Mouse (Mus musculus): ENCODE results near the gene Terb2. TPM values are rescaled to one million over a fixed set of nuclear protein-coding genes. Genes with fewer than 3 reads are reported as not detected.

Terb2 gene
- polyA plus RNA-seq, 1 experiment from 2014 or later = not detected

GRCm38 (mm10) chr2:122146687-122147086 lies 39.4 kb upstream of the Terb2 start:
- WGBS = 64% methylated on average over 6 of the region's 6 CpGs
- Histone ChIP-seq H3K9ac (ENCODE audit: low read depth, low read length) (peak overlapping the region; percentile 27; the same call in 1 of the 2 replicates), H3K27ac (0 out of 2 replicates have a peak overlapping the region, but pooled peaks have one; percentile 21), H3K27me3 (ENCODE audit: insufficient read depth, low read length) (no peaks in the 10 kb centered on the region), H3K4me2 (ENCODE audit: low read length) (0 out of 2 replicates have a peak overlapping the region, but pooled peaks have one; percentile 83), H3K36me3 (ENCODE audit: insufficient read depth, low read length) (0 out of 2 replicates have a peak, but pooled peaks cover 6% of the 10 kb centered on the region), H3K9me3 (replicated peaks; ENCODE audit: low read length) (no peaks in the 10 kb centered on the region), H3K4me3 (replicated peaks; ENCODE audit: low read depth, low read length) (no peak overlapping the region), H3K4me1 (replicated peaks; ENCODE audit: insufficient read depth, low read length) (peaks cover 4% of the 10 kb centered on the region; the same call in 1 of the 2 replicates)
- no peak for TF ChIP-seq CTCF (IDR thresholded peaks at IDR 0.05; ENCODE audit: low read depth)
- ATAC-seq (replicated peaks; ENCODE audit: low FRiP score, low read depth) (no peak), DNase-seq (ENCODE audit: low spot score) (no peak)

GRCm38 (mm10) chr2:122147508-122148241 lies 38.4 kb upstream of the Terb2 start, which contains the start of gene B2m:
B2m (plus strand) TSS chr2:122147686.
- peak; percentile 16; the same call in 1 of the 2 replicates for TF ChIP-seq CTCF (IDR thresholded peaks at IDR 0.05; ENCODE audit: low read depth)
- peak within 1 kb of the TSS; percentile 83 for H3K4me2 ChIP-seq (ENCODE audit: low read length)
- WGBS = under 1% methylated on average over 40 of the region's 40 CpGs
- H3K4me1 ChIP-seq (replicated peaks; ENCODE audit: insufficient read depth, low read length) = peaks cover 4% of the 10 kb centered on the region; the same call in 1 of the 2 replicates
- DNase-seq (ENCODE audit: low spot score) = peak; percentile 98
- no peaks in the 10 kb centered on the region for H3K27me3 ChIP-seq (ENCODE audit: insufficient read depth, low read length)
- peak within 1 kb of the TSS; percentile 68 for H3K4me3 ChIP-seq (replicated peaks; ENCODE audit: low read depth, low read length)
- H3K9ac ChIP-seq (ENCODE audit: low read depth, low read length) = peak within 1 kb of the TSS; percentile 76
- 0 out of 2 replicates have a peak, but pooled peaks cover 10% of the 10 kb centered on the region for H3K36me3 ChIP-seq (ENCODE audit: insufficient read depth, low read length)
- no peaks in the 10 kb centered on the region for H3K9me3 ChIP-seq (replicated peaks; ENCODE audit: low read length)
- ATAC-seq (replicated peaks; ENCODE audit: low FRiP score, low read depth) = peak; percentile 97
- H3K27ac ChIP-seq = peak within 1 kb of the TSS; percentile 82

GRCm38 (mm10) chr2:122148242-122148917 lies 37.7 kb upstream of the Terb2 start:
- peak; percentile 45; the same call in 1 of the 2 replicates for ATAC-seq (replicated peaks; ENCODE audit: low FRiP score, low read depth)
- Histone ChIP-seq H3K9me3 (replicated peaks; ENCODE audit: low read length) (no peaks in the 10 kb centered on the region), H3K4me2 (ENCODE audit: low read length) (peak overlapping the region; percentile 83), H3K36me3 (ENCODE audit: insufficient read depth, low read length) (0 out of 2 replicates have a peak, but pooled peaks cover 10% of the 10 kb centered on the region), H3K9ac (ENCODE audit: low read depth, low read length) (peak overlapping the region; percentile 76), H3K27ac (peak overlapping the region; percentile 82; the same call in 1 of the 2 replicates), H3K4me1 (replicated peaks; ENCODE audit: insufficient read depth, low read length) (peaks cover 4% of the 10 kb centered on the region; the same call in 1 of the 2 replicates), H3K27me3 (ENCODE audit: insufficient read depth, low read length) (no peaks in the 10 kb centered on the region), H3K4me3 (replicated peaks; ENCODE audit: low read depth, low read length) (peak overlapping the region; percentile 68)
- 20% methylated on average over 18 of the region's 18 CpGs for WGBS
- peak; percentile 76 for DNase-seq (ENCODE audit: low spot score)
- TF ChIP-seq CTCF (IDR thresholded peaks at IDR 0.05; ENCODE audit: low read depth) = no peak

- H3K27ac ChIP-seq = no peak overlapping the region
- no peak for TF ChIP-seq CTCF (IDR thresholded peaks at IDR 0.05; ENCODE audit: low read depth)
- H3K4me3 ChIP-seq (replicated peaks; ENCODE audit: low read depth, low read length) = peak overlapping the region; percentile 68; the same call in 1 of the 2 replicates
- ATAC-seq (replicated peaks; ENCODE audit: low FRiP score, low read depth) (no peak), DNase-seq (ENCODE audit: low spot score) (no peak)
- H3K9ac ChIP-seq (ENCODE audit: low read depth, low read length) = no peak overlapping the region
- H3K36me3 ChIP-seq (ENCODE audit: insufficient read depth, low read length) = 0 out of 2 replicates have a peak, but pooled peaks cover 10% of the 10 kb centered on the region
- H3K4me2 ChIP-seq (ENCODE audit: low read length) = peak overlapping the region; percentile 83
- H3K27me3 ChIP-seq (ENCODE audit: insufficient read depth, low read length) = no peaks in the 10 kb centered on the region
- H3K4me1 ChIP-seq (replicated peaks; ENCODE audit: insufficient read depth, low read length) = peaks cover 4% of the 10 kb centered on the region; the same call in 1 of the 2 replicates
- H3K9me3 ChIP-seq (replicated peaks; ENCODE audit: low read length) = no peaks in the 10 kb centered on the region
- WGBS = 95% methylated on average over 6 of the region's 6 CpGs
These were observed 36.8 kb upstream of the Terb2 start for GRCm38 (mm10) chr2:122149316-122149715.

GRCm38 (mm10) chr2:122149716-122150115 lies 36.4 kb upstream of the Terb2 start:
- no peak overlapping the region for H3K9ac ChIP-seq (ENCODE audit: low read depth, low read length)
- WGBS = 74% methylated on average over 3 of the region's 3 CpGs
- no peak overlapping the region for H3K27ac ChIP-seq
- ATAC-seq (replicated peaks; ENCODE audit: low FRiP score, low read depth) = no peak
- H3K4me1 ChIP-seq (replicated peaks; ENCODE audit: insufficient read depth, low read length) = peaks cover 4% of the 10 kb centered on the region; the same call in 1 of the 2 replicates
- no peak overlapping the region for H3K4me3 ChIP-seq (replicated peaks; ENCODE audit: low read depth, low read length)
- H3K4me2 ChIP-seq (ENCODE audit: low read length) = no peak overlapping the region
- H3K9me3 ChIP-seq (replicated peaks; ENCODE audit: low read length) = no peaks in the 10 kb centered on the region
- 0 out of 2 replicates have a peak, but pooled peaks cover 10% of the 10 kb centered on the region for H3K36me3 ChIP-seq (ENCODE audit: insufficient read depth, low read length)
- no peak for TF ChIP-seq CTCF (IDR thresholded peaks at IDR 0.05; ENCODE audit: low read depth)
- H3K27me3 ChIP-seq (ENCODE audit: insufficient read depth, low read length) = no peaks in the 10 kb centered on the region
- DNase-seq (ENCODE audit: low spot score) = no peak

GRCm38 (mm10) chr2:122151221-122151620 lies 34.9 kb upstream of the Terb2 start:
- Histone ChIP-seq H3K36me3 (ENCODE audit: insufficient read depth, low read length) (peaks cover 15% of the 10 kb centered on the region; the same call in 1 of the 2 replicates), H3K9me3 (replicated peaks; ENCODE audit: low read length) (no peaks in the 10 kb centered on the region), H3K4me2 (ENCODE audit: low read length) (no peak overlapping the region), H3K4me3 (replicated peaks; ENCODE audit: low read depth, low read length) (no peak overlapping the region), H3K27me3 (ENCODE audit: insufficient read depth, low read length) (no peaks in the 10 kb centered on the region), H3K9ac (ENCODE audit: low read depth, low read length) (no peak overlapping the region), H3K27ac (no peak overlapping the region), H3K4me1 (replicated peaks; ENCODE audit: insufficient read depth, low read length) (peaks cover 4% of the 10 kb centered on the region; the same call in 1 of the 2 replicates)
- TF ChIP-seq CTCF (IDR thresholded peaks at IDR 0.05; ENCODE audit: low read depth) = no peak
- 91% methylated on average over 1 of the region's 1 CpGs for WGBS
- DNase-seq (ENCODE audit: low spot score) (no peak), ATAC-seq (replicated peaks; ENCODE audit: low FRiP score, low read depth) (no peak)
